Mouse (Mus musculus) hematopoietic stem cell, adult 5-6 weeks (primary cell): Measurements from ENCODE around the gene Prpsap1. TPM values are rescaled to one million over a fixed set of nuclear protein-coding genes. Genes with fewer than 3 reads are reported as not detected.
A peak's percentile ranks its signal among the peaks of the same experiment; 100 is the strongest.
"Not testable (repeated sequence)": the region's sequence is repeated elsewhere in the genome, so short reads cannot be mapped to it uniquely, and the experiment has no call there.

ENCODE experiments used
- ATAC-seq, 2 experiments: fragments of 125-278 bp in 1 of 2; replicated peaks in 1 of 2; 2 replicates each; pipeline ENCODE4 v1.8.0; 2016 to 2017; ENCODE audit warnings: inconsistent platforms in 2 of 2, mild to moderate bottlenecking in 2 of 2, moderate number of reproducible peaks in 2 of 2, low read depth in 1 of 2, moderate TSS enrichment in 1 of 2; ENCODE audit not compliant: low FRiP score in 2 of 2, poor library complexity in 2 of 2, severe bottlenecking in 2 of 2, insufficient read depth in 1 of 2, low TSS enrichment in 1 of 2
- total RNA-seq: library from RNA; stranded (forward); fragments of 172-1452, 232-1000 nt; gene quantifications from 2 replicates; pipeline ENCODE4 v1.2.3, GENCODE M21; 2017

Prpsap1 gene
- total RNA-seq, 1 experiment from 2014 or later = 29.8 TPM

- ATAC-seq = no peak
Measured at GRCm38 (mm10) chr11:116428872-116429859, 64.8 kb downstream of the Prpsap1 start.

GRCm38 (mm10) chr11:116426852-116427575, 67.0 kb downstream of the Prpsap1 start:
- no peak for ATAC-seq

- ATAC-seq = not testable (repeated sequence)
Measured at GRCm38 (mm10) chr11:116426328-116426727, 67.7 kb downstream of the Prpsap1 start.

- ATAC-seq = no peak
Measured at GRCm38 (mm10) chr11:116424621-116425407, 69.2 kb downstream of the Prpsap1 start.

GRCm38 (mm10) chr11:116423782-116424620, 70.0 kb downstream of the Prpsap1 start:
- peak; percentile 93 to 95 for ATAC-seq

- ATAC-seq = no peak
Measured at GRCm38 (mm10) chr11:116423214-116423613, 70.8 kb downstream of the Prpsap1 start.

GRCm38 (mm10) chr11:116422562-116422961, 71.4 kb downstream of the Prpsap1 start:
- no peak for ATAC-seq

- ATAC-seq = no peak
Measured at GRCm38 (mm10) chr11:116421102-116421501, 72.9 kb downstream of the Prpsap1 start.

Other genes starting within 250 kb of the Prpsap1 start
- 36.5 and 43.6 TPM in 2 replicates for gene Srp68, start 220.0 kb downstream of the Prpsap1 start, total RNA-seq
- gene Galr2, start 213.3 kb downstream of the Prpsap1 start, total RNA-seq = 0.31 TPM in 1 of 2 replicates, not detected in the other
- gene Exoc7, start 187.0 kb downstream of the Prpsap1 start, total RNA-seq = 20.4 and 25.8 TPM in 2 replicates
- gene Foxj1, start 158.8 kb downstream of the Prpsap1 start, total RNA-seq = 0.38 TPM in 1 of 2 replicates, not detected in the other
- gene Rnf157, start 81.2 kb downstream of the Prpsap1 start, total RNA-seq = 9.2 and 19.4 TPM in 2 replicates
- gene Ubald2, start 60.1 kb downstream of the Prpsap1 start, total RNA-seq = 51.5 and 101 TPM in 2 replicates
- not detected in 2 replicates for gene Qrich2, start 28.0 kb downstream of the Prpsap1 start, total RNA-seq
- 3.3 and 19.6 TPM in 2 replicates for gene Sphk1, start 36.7 kb upstream of the Prpsap1 start, total RNA-seq
- gene Ube2o, start 87.2 kb upstream of the Prpsap1 start, total RNA-seq = 8.4 and 8.9 TPM in 2 replicates
- not detected in 2 replicates for gene Aanat, start 92.2 kb upstream of the Prpsap1 start, total RNA-seq
- 3.5 and 5.6 TPM in 2 replicates for gene Rhbdf2, start 132.8 kb upstream of the Prpsap1 start, total RNA-seq
- 1.6 TPM in 1 of 2 replicates, not detected in the other for gene Prcd, start 159.3 kb upstream of the Prpsap1 start, total RNA-seq
- gene Cygb, start 160.1 kb upstream of the Prpsap1 start, total RNA-seq = not detected in 2 replicates